Mouse (Mus musculus): ENCODE measurements around the gene Tcta.
A peak's percentile ranks its signal among the peaks of the same experiment; 100 is the strongest.
"Not testable (repeated sequence)": the region's sequence is repeated elsewhere in the genome, so short reads cannot be mapped to it uniquely, and the experiment has no call there.

Tcta gene

DNA sequence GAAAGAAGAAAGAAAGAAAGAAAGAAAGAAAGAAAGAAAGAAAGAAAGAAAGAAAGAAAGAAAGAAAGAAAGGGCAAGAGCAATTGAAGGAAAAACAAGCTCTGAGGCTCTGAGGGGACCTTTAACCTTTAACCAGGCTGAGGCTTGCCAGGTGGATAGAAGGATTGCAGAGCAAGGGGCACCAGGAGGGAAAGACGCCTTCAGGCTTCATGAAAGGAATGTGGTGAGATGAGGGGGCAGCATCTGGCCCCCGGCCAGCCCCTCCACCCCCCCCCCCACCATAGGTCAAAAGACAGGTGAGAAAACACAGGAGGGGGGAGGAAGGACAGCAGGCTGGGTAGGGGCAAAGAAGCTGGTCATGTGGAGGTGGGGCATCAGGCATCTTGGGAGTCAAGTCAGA, 34.0 kb downstream of the Tcta start:
- DNase-seq (ENCODE audit: low spot score in 2 of 2) = no peak

DNA sequence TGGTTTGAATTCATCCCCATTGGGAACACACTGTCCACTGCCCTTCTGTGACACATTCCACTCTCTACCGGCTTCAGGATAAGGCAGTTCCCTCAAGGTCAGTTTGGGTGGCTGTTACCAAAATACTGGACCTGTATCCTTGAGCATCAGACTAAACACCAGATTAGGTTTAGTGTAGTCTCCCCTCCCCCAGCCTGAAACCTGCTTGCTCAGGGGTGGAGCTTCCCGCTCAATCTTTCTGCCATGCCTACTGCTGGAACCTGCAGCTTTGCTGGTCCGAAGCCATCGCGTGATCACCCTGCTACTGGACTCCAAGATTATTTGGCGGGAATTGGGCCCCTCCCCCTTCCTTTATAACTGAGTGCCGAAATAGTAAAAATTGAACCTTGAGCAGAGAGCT, 37.3 kb downstream of the Tcta start:
- DNase-seq (ENCODE audit: low spot score in 2 of 2) = not testable (repeated sequence)

GRCm38 (mm10) chr9:108267691-108268090, 38.3 kb downstream of the Tcta start:
- no peak for DNase-seq (ENCODE audit: low spot score in 2 of 2)

DNA sequence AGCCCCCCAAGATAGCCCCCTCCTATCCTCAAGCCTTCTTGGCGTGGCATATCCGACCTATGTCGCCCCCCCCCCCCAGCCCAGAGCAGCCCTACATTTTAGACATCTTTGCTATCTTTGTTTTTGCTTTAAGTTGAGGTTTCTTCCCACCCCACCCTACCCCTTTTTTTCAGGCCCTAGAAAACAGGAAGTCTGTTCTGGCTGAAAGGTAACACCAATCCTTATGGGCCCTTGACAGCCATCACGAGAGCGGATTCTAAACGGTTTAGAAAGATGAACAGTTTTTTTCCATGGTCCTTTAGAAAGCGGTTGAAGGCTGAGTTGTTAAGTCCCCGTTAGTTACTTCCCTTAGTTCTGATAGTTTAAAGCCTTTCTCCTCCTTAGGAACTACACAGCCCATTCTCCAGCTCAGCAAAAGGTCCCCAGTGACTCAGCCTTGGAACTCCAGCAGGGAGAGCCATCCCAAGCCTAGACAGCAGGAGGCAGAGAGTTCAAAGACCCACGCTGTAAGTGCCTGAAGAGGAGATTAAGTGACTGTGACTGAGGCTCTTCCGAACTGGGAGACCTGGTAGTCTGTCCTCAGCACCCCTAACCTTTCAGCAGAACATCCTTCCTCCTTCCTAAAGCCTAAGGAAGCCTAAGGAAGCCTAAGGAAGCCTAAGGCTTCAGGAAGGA, 39.6 kb downstream of the Tcta start:
- no peak for DNase-seq (ENCODE audit: low spot score in 2 of 2)

GRCm38 (mm10) chr9:108264191-108264921, 41.6 kb downstream of the Tcta start:
- DNase-seq (ENCODE audit: low spot score in 2 of 2) = peak in 1 of 2 experiments; percentile 2

- peak; percentile 96 to 97 for DNase-seq (ENCODE audit: low spot score in 2 of 2)
These were observed 42.2 kb downstream of the Tcta start, which contains the start of gene Dag1 for GRCm38 (mm10) chr9:108263690-108264190. TSS of gene Dag1 (minus strand) at chr9:108263958.

GRCm38 (mm10) chr9:108263131-108263681, 42.8 kb downstream of the Tcta start:
- DNase-seq (ENCODE audit: low spot score in 2 of 2) = no peak

GRCm38 (mm10) chr9:108262494-108263049, 43.4 kb downstream of the Tcta start:
- DNase-seq (ENCODE audit: low spot score in 2 of 2) = no peak

GRCm38 (mm10) chr9:108261865-108262264, 44.1 kb downstream of the Tcta start:
- DNase-seq (ENCODE audit: low spot score in 2 of 2) = no peak

- DNase-seq (ENCODE audit: low spot score in 2 of 2) = no peak
These were observed 45.4 kb downstream of the Tcta start for GRCm38 (mm10) chr9:108260526-108260925.

Measured in spleen, postnatal 14 days (tissue).